Mouse (Mus musculus) activated CD4-positive, CD25-positive, alpha-beta regulatory T cell (primary cell): ENCODE data around the gene Gls. TPM values are rescaled to one million over a fixed set of nuclear protein-coding genes. Genes with fewer than 3 reads are reported as not detected.

Experiments
- polyA plus RNA-seq, 2 experiments: library from polyadenylated mRNA; unstranded; fragments of 100-300 nt; shearing (Covaris generic); gene quantifications; one replicate each; pipeline ENCODE4 v1.2.1; 2017

The Gls gene
- polyA plus RNA-seq, result 100 to 1,000 TPM; 106 to 149 TPM

GRCm38 (mm10) chr1:52233143-52233713 is at the start of gene Gls:
Gene Gls (minus strand): TSS chr1:52233232.

GRCm38 (mm10) chr1:52118860-52119591 is 114.0 kb downstream of the Gls start, which contains the start of gene Stat1:
Gene Stat1 (plus strand): TSS chr1:52119440.

Other genes with a start within 250 kb of the Gls start
- gene Stat4, start 246.1 kb downstream of the Gls start, polyA plus RNA-seq, result 100 to 1,000 TPM; 125 to 136 TPM
- 1,000 to 10,000 TPM in 1 of 2 experiments, 100 to 1,000 TPM in 1; 833 to 1,268 TPM for gene Stat1, start 113.8 kb downstream of the Gls start, polyA plus RNA-seq